Mouse (Mus musculus) embryonic fibroblast, embryonic 13.5 days (primary cell): ENCODE measurements at regions not wholly inside any gene's neighbourhood (a gene's known extent, or its start where the extent isn't known, plus 50 kb on each side); places are given as distances from the start of the nearest gene placed in this dataset.

Experiments
- CTCF ChIP-seq: IDR thresholded peaks from 2 replicates; pipeline ENCODE4 v1.5.1; 2011; ENCODE audit warnings: mild to moderate bottlenecking, control low read depth, low read length, moderate library complexity, borderline replicate concordance; ENCODE audit not compliant: insufficient read depth
- POLR2A ChIP-seq: IDR thresholded peaks from 2 replicates; pipeline ENCODE4 v1.6.1; 2011; ENCODE audit warnings: low read depth, mild to moderate bottlenecking, control low read depth, low read length, moderate library complexity

- TF ChIP-seq CTCF: no peak
- no peak for TF ChIP-seq POLR2A
Measured at GRCm38 (mm10) chrX:142467850-142468256, 77.5 kb upstream of the Acsl4 start.
